ENCODE assay signal across 13 mouse cellular contexts in genomic region chr12:52879324-52879723, GRCm38 (mm10).
DNase-seq lines count a peak whose midpoint lies in the region; ATAC-seq and TF ChIP-seq lines count a peak whose summit lies in the region.
"Had no signal": no experiment of that assay in that cellular context is flagged by ENCODE, and none has a peak within 500 bp of the region (broad histone marks: within the 10 kb centered on the region; RNA-seq: fewer than 3 reads in every experiment).

No protein-coding gene starts in this region.

- peak overlapping the region; percentile 23; the same call in 1 of the 2 replicates for H3K4me2 ChIP-seq in heart, embryonic 12.5 days
- no peak overlapping the region for H3K4me2 ChIP-seq in lung, embryonic 15.5 days
- no peak overlapping the region for H3K4me2 ChIP-seq in midbrain, embryonic 14.5 days (ENCODE audit: low read length)
- H3K4me2 ChIP-seq: liver, embryonic 13.5 days; neural tube, embryonic 15.5 days had no signal

- peak overlapping the region; percentile 31; the same call in 1 of the 2 replicates for H3K27ac ChIP-seq in gastrocnemius, adult 2 months
- H3K27ac ChIP-seq in heart, embryonic 12.5 days (ENCODE audit: poor library complexity, severe bottlenecking): peak overlapping the region; percentile 73
- no peak overlapping the region for H3K27ac ChIP-seq in lung, embryonic 15.5 days
- H3K27ac ChIP-seq in midbrain, embryonic 14.5 days (replicated peaks; ENCODE audit: low read depth, low read length): no peak overlapping the region
- H3K27ac ChIP-seq: hindbrain, postnatal 0 days; liver, embryonic 13.5 days; neural tube, embryonic 15.5 days had no signal

- intact Hi-C loops in gastrocnemius, adult 2 months (cut with DNase I): no loop called here

- no peaks in the 10 kb centered on the region for H3K9me3 ChIP-seq in heart, embryonic 12.5 days (replicated peaks)
- H3K9me3 ChIP-seq in lung, embryonic 15.5 days: no peaks in the 10 kb centered on the region
- H3K9me3 ChIP-seq in midbrain, embryonic 14.5 days (ENCODE audit: control insufficient read depth, low read length): no peaks in the 10 kb centered on the region
- H3K9me3 ChIP-seq: liver, embryonic 13.5 days; neural tube, embryonic 15.5 days had no signal

- peaks cover 65% of the 10 kb centered on the region for H3K4me1 ChIP-seq in heart, embryonic 12.5 days (replicated peaks)
- H3K4me1 ChIP-seq in lung, embryonic 15.5 days: 0 out of 2 replicates have a peak, but pooled peaks cover 1% of the 10 kb centered on the region
- 0 out of 2 replicates have a peak, but pooled peaks cover 3% of the 10 kb centered on the region for H3K4me1 ChIP-seq in midbrain, embryonic 14.5 days (ENCODE audit: control insufficient read depth, insufficient read depth, low read length)
- H3K4me1 ChIP-seq: liver, embryonic 13.5 days; neural tube, embryonic 15.5 days had no signal

- no peak for DNase-seq in gastrocnemius, adult 2 months
- DNase-seq in gastrocnemius, adult 18-20 months (ENCODE audit: low spot score): no peak
- peak; percentile 44 for DNase-seq in NIH3T3 (ENCODE audit: low read depth)
- DNase-seq in midbrain, embryonic 14.5 days: no peak
- DNase-seq: cerebellum, postnatal 36 days; liver, embryonic 13.5 days had no signal

- peaks cover 7% of the 10 kb centered on the region; the same call in 1 of the 2 replicates for H3K36me3 ChIP-seq in heart, embryonic 12.5 days
- no peaks in the 10 kb centered on the region for H3K36me3 ChIP-seq in lung, embryonic 15.5 days
- peaks cover 12% of the 10 kb centered on the region for H3K36me3 ChIP-seq in midbrain, embryonic 14.5 days (ENCODE audit: control insufficient read depth, insufficient read depth, low read length)
- H3K36me3 ChIP-seq: liver, embryonic 13.5 days had no signal

- H3K27me3 ChIP-seq in heart, embryonic 12.5 days (replicated peaks): no peaks in the 10 kb centered on the region
- H3K27me3 ChIP-seq in lung, embryonic 15.5 days: no peaks in the 10 kb centered on the region
- no peaks in the 10 kb centered on the region for H3K27me3 ChIP-seq in midbrain, embryonic 14.5 days (ENCODE audit: control insufficient read depth, insufficient read depth, low read length)
- H3K27me3 ChIP-seq: liver, embryonic 13.5 days; neural tube, embryonic 15.5 days had no signal

- peak; percentile 85 for ATAC-seq in heart, embryonic 12.5 days (ENCODE audit: insufficient number of reproducible peaks, low FRiP score)
- peak; percentile 83 for ATAC-seq in lung, embryonic 15.5 days (ENCODE audit: borderline replicate concordance, extremely low read depth, low FRiP score, low TSS enrichment)
- no peak for ATAC-seq in cerebellum, adult (ENCODE audit: insufficient number of reproducible peaks, low FRiP score, low TSS enrichment)
- no peak for ATAC-seq in midbrain, embryonic 14.5 days (ENCODE audit: low FRiP score, low TSS enrichment)
- ATAC-seq in megakaryocyte, adult 5-6 weeks (ENCODE audit: poor library complexity, severe bottlenecking): no peak
- ATAC-seq: hindbrain, postnatal 0 days; midbrain, embryonic 16.5 days had no signal

- H3K4me3 ChIP-seq in gastrocnemius, adult 2 months: no peak overlapping the region
- H3K4me3 ChIP-seq in heart, embryonic 12.5 days: no peak overlapping the region
- no peak overlapping the region for H3K4me3 ChIP-seq in lung, embryonic 15.5 days
- no peak overlapping the region for H3K4me3 ChIP-seq in midbrain, embryonic 14.5 days (replicated peaks; ENCODE audit: low read depth, low read length)
- H3K4me3 ChIP-seq: liver, embryonic 13.5 days; neural tube, embryonic 15.5 days had no signal

- no peak for TF ChIP-seq CTCF in gastrocnemius, adult 2 months (IDR thresholded peaks at IDR 0.05)

- WGBS in heart, embryonic 12.5 days: 19% methylated on average over 8 of the region's 8 CpGs
- 58% methylated on average over 8 of the region's 8 CpGs for WGBS in lung, embryonic 15.5 days
- WGBS in midbrain, embryonic 14.5 days: 91% methylated on average over 8 of the region's 8 CpGs

- no peak overlapping the region for H3K9ac ChIP-seq in heart, embryonic 12.5 days
- H3K9ac ChIP-seq in lung, embryonic 15.5 days: no peak overlapping the region
- H3K9ac ChIP-seq in midbrain, embryonic 14.5 days (replicated peaks; ENCODE audit: low read length): no peak overlapping the region
- H3K9ac ChIP-seq: liver, embryonic 13.5 days; neural tube, embryonic 15.5 days had no signal

Comparison
In these comparisons a context has a peak if more than half of its experiments do, and no peak if none do; other contexts are left out.
1. H3K27ac ChIP-seq: peak in gastrocnemius, adult 2 months (single experiment) and heart, embryonic 12.5 days (single experiment); none in lung, embryonic 15.5 days (single experiment) and midbrain, embryonic 14.5 days (single experiment).
2. ATAC-seq: peak in heart, embryonic 12.5 days (single experiment) and lung, embryonic 15.5 days (single experiment); none in cerebellum, adult (single experiment), midbrain, embryonic 14.5 days (single experiment) and megakaryocyte, adult 5-6 weeks (single experiment).